Mouse (Mus musculus): ENCODE data around the gene Cep72. TPM values are rescaled to one million over a fixed set of nuclear protein-coding genes. Genes with fewer than 3 reads are reported as not detected.
"Not testable (repeated sequence)": the region's sequence is repeated elsewhere in the genome, so short reads cannot be mapped to it uniquely, and the experiment has no call there.

Cep72 gene
- total RNA-seq, 2 experiments from 2014 or later, result 1.3 to 1.8 TPM

GRCm38 (mm10) chr13:74030691-74031090, 31.4 kb downstream of the Cep72 start:
- no peak for DNase-seq

- no peak for DNase-seq
Measured at GRCm38 (mm10) chr13:74029013-74029412, 33.1 kb downstream of the Cep72 start.

DNA sequence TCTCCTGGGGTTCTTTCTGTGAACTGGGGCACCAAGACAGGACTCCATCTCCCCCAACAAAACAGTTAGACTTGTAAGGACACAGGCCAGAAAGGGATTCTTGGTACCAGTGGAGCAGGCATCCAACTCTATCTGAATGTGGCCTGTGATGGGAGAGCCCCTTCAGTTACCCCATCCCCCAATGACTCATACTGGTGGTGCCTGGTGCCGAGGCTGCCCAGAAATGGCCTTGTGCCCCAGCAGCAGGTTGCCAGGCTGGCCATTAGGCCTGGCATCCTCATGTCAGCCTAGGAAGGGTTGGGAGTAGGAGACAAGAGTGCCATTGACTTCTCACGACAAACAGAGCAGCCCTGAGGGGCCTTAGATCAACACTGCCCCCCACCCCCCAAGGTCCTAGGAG, 34.0 kb downstream of the Cep72 start:
- no peak for DNase-seq

DNA sequence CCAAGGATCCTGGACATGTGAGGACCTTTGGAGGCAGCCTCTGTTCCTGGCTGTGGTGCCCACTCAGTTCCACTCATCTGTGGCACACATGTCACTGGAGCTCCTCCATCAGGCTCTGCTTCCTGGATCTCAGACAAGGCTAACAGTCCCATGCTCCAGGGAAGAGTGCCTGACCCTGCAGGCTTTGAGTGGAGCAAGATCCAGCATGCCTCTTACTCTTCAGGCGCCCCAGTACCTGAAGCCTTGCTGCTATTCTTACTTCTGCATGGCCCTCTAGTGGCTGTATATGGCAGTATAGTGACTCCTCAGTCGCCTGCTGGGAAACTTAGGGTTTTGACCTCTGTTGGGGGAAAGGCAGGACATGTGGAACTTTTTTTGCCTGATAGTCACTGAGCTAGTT, 35.9 kb downstream of the Cep72 start:
- DNase-seq, result peak in 1 of 2 experiments; percentile 21

- DNase-seq, result no peak
Measured at GRCm38 (mm10) chr13:74025151-74026081, 36.7 kb downstream of the Cep72 start.

DNA sequence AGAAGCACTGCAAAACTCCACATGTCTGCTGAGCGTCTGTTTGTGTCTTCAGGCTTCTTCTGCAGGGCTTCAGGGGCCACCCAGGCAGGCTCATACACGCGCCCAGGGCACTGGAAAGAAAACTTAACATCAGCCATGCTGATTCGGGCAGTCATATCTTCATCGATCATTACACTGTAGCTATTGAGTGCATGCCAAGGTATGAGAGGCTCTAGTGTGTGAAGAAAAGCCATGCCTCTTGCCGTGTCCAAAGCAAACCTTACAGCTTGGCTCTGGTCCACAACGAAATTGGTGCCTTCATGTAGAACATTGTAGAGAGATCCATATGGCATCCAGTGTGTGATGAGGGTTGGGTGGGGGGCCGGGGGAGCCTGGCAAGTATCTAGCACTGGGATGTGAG, 43.1 kb downstream of the Cep72 start:
- not testable (repeated sequence) for DNase-seq

DNA sequence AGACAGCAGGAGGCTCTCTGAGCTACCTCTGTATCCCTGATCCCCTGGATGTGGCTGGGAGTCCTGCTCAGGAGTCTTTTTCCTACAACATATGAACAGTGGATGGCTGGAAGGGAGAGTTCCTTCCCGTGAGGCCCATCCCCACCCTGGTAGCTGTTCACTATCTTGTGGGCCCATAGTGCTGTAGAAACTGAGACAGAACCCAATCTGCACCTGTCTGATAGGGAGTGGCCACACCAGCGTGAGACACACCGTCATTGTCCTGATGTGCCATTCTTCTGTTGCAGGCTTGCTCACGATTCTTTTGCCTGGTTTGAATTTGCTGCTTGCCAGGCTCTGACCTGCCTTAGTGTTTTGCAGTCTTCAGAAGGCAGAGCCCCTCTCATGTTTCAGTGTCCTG, 44.7 kb downstream of the Cep72 start:
- no peak for DNase-seq

- no peak for DNase-seq
Measured at GRCm38 (mm10) chr13:74015908-74016307, 46.2 kb downstream of the Cep72 start.

GRCm38 (mm10) chr13:74010678-74011077, 51.4 kb downstream of the Cep72 start:
- peak in 1 of 2 experiments; percentile 48 for DNase-seq

DNA sequence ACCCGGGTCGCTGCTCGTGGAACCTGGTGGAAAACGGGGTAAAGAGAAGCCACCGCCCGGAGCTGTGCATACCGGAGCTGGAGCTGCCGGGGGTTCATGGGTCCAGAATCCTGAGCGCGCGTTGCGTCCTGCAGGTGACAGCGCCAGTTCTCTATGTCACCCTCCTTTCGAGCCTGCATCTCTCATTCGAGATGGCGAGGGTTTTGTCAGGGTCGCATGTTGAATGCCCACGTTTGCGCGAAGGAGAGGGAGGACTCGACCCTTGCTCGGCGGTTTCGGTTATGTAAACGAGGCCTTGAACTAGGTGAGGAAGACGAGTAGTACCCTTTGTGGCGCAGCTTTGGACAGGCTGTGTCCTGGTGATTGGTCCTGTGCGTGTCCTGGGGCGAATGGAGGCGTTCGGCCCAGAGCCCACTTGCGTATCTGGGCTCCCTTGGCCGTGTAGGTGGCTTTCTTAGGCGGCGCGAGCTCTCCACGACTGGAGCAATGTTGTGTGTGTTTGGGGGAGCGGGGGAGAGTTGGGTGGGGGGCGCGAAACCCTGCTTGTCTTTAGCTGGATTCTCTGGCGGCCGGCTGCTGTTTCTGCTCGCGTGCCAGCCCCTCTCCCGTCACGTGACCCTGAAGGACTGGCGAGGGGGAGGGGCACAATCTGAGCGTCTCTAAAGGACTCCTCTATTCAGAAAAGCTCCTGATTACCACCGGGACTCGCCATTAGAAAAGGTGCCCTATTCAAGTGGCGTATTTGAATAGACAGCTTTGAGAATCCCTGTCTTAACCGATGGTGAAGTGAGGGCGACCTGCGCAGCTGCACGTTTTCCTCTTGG, 52.1 kb downstream of the Cep72 start:
- peak; percentile 81 to 82 for DNase-seq

DNA sequence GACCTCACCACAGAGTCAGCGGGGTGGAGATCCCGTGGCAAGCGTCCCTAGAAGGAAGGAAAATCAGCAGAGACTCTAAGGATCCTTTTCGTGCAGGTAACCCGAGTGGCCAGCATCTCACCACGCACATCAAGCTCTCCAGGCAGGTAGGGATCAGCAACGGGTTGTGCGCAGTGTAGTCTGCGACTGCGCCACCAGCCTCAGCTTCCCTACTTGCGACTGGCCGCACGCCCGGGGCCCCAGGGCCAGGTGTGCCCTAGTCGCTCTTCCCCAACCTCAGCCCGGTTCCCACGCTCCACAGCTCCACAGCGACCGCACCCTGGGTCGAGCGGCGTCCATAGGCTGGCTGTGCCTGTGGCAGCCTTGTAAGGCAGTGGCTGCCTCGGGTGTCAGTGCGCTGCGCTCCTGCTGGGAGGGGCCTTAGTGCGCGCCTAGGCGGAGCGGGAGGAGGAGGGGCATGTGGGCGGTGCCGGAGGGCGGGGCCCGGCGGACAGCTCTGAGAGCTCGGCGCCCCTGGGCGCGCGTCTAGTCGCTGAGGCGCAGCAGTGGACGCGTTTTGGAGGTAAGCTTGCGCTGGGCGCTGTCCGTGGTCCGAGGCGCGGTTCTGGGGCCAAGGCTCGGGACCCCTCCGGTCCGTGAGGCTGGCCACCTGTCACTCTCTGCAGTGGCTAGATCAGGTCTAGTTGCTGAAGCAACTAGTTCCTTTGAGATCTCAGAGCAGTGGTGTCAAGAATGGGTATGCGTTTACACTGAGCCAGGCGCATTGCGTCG, 53.0 kb downstream of the Cep72 start, which contains the start of gene Tppp:
Tppp (plus strand) TSS at position 460 of the 771 bp plus-strand sequence.
- peak; percentile 96 for DNase-seq

- DNase-seq, result not testable (repeated sequence)
Measured at GRCm38 (mm10) chr13:74008216-74008615, 53.9 kb downstream of the Cep72 start.

DNA sequence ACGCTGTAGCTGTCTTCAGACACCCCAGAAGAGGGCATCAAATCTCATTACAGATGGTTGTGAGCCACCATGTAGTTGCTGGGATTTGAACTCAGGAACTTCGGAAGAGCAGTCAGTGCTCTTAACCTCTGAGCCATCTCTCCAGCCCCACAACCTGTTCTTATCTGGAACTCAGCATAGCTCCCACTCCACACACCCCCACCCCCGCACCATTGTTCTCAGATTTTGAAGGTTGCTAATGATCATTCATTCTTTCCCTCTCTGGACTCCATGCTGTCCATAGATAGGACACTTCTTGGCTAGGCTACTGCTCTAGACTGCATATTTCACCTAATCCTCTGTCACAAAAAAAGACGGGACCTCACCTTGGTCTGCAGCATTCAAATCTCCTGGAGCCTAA, 55.2 kb downstream of the Cep72 start:
- not testable (repeated sequence) for DNase-seq

DNA sequence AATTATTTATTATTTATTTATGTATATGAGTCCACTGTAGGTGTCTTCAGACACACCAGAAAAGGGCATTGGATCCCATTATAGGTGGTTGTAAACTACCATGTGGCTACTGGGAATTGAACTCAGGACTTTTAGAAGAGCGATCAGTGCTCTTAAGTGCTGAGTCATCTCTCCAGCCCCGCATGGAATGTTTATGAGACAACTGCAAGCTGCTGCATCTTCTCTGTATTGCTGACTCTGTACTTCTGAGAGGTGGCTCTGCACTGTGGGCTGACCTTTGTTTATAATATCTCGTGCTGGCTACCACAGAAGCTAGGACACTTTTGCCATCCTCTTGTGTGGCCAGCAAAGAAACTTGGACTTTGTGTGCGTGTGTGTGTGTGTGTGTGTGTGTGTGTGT, 60.6 kb downstream of the Cep72 start:
- DNase-seq, result no peak

DNA sequence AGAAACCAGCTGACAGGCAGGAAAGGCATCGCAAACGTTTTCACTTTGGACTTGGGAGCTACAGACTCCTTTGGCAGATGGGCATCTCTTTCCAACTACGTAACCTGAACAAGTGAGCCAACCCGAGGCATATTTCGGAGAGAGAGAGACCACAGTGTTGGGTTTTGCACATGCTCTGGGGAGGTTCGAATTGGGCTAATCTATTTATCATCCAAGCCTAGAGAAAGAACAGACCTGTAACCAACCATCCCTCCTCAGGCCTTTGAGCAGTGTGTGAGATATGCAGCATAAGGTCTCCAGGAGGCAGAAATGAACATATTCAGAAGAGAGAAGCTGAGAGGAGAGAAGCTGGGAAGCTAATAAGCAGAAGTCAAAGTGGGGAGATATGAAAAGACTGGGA, 61.1 kb downstream of the Cep72 start:
- no peak for DNase-seq

DNA sequence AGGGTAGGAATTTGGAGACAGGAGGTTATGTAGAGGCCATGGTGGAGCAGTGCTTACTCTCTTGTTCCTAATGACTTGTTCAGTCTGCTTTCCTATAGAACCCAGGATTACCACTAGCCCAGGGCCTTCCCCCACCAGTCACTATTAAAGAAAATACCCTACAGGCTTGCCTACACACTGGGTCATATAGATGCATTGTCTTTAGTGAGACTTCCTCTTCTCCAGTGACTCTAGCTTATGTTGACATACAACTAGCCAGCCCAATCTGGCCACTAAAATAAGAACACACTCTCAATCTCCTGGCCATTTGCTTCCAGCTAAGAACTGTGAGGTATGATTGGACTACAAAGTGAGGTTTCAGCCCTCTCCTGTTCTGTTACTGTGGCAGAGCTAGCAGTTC, 61.6 kb downstream of the Cep72 start:
- DNase-seq, result no peak

- no peak for DNase-seq
Measured at GRCm38 (mm10) chr13:73996456-73996855, 65.6 kb downstream of the Cep72 start.

- DNase-seq, result no peak
Measured at GRCm38 (mm10) chr13:73991267-73991666, 70.8 kb downstream of the Cep72 start.

DNA sequence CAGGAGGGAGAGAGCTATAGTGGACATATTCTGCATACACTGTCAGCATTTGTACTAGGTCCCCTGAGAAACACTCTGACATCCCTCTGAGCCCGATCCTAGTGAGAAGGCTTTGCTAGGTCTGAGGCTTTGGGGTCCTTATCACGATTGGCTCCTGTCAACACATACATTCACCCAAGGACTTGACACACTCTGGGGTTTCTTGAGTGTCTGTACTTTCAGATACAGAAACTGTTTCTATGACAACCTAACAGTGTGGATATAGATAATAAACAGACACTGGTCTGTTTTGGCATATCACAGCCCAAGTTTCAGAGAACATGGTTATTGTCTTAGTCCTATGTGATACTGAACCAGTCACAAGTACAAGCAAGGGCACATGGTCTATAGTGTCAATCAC, 71.3 kb downstream of the Cep72 start:
- DNase-seq, result no peak

GRCm38 (mm10) chr13:73990325-73990724, 71.8 kb downstream of the Cep72 start:
- DNase-seq, result no peak
